Mouse (Mus musculus): Measurements from ENCODE around the gene Rfx5. TPM values are rescaled to one million over a fixed set of nuclear protein-coding genes. Genes with fewer than 3 reads are reported as not detected.
"Not testable (repeated sequence)": the region's sequence is repeated elsewhere in the genome, so short reads cannot be mapped to it uniquely, and the experiment has no call there.

Rfx5 gene
- polyA plus RNA-seq, 1 experiment from 2014 or later = 13.7 TPM

DNA sequence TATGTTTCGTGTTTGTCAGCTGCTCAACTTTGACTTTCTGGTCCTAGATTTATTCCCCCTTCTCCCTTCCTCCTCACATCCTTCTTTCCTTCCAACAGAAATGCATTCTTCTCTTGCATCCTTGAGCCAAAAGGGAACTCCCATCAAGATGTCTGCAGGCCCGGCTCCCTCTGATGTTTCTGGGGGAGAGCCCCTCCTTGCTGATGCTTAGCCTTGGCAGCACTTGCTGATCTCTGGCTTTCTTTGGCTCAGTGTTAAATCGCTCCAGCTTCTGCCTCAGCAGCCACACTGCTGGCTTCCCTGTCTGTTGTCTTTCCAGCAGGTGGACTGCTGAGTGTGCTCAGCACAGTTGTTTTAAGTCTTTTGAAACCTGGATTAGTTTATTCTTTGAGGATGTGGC lies 32.8 kb upstream of the Rfx5 start:
- ATAC-seq (ENCODE audit: insufficient number of reproducible peaks, low FRiP score, low TSS enrichment, low read depth) = no peak
- no peaks in the 10 kb centered on the region for H3K9me3 ChIP-seq (ENCODE audit: control insufficient read depth, low read length)

GRCm38 (mm10) chr3:94922333-94922732 lies 31.5 kb upstream of the Rfx5 start:
- Histone ChIP-seq H3K9me3 (ENCODE audit: control insufficient read depth, low read length) (no peaks in the 10 kb centered on the region), H3K4me1 (ENCODE audit: control insufficient read depth, insufficient read depth, low read length) (no peaks in the 10 kb centered on the region), H3K36me3 (ENCODE audit: control insufficient read depth, insufficient read depth, low read length) (no peaks in the 10 kb centered on the region), H3K27ac (replicated peaks; ENCODE audit: low read depth, low read length) (no peak overlapping the region), H3K9ac (ENCODE audit: low read length) (no peak overlapping the region), H3K4me2 (ENCODE audit: low read depth, severe bottlenecking) (no peak overlapping the region), H3K4me3 (ENCODE audit: low read depth, low read length) (no peak overlapping the region), H3K27me3 (ENCODE audit: control insufficient read depth, insufficient read depth, low read length) (no peaks in the 10 kb centered on the region)
- WGBS = 26% methylated on average over 3 of the region's 3 CpGs
- no peak for DNase-seq (ENCODE audit: low spot score)
- ATAC-seq (ENCODE audit: insufficient number of reproducible peaks, low FRiP score, low TSS enrichment, low read depth) = no peak

More for the DNA sequence above, 32.8 kb upstream of the Rfx5 start:
- WGBS = 38% methylated on average over 3 of the region's 3 CpGs
- no peak overlapping the region for H3K4me2 ChIP-seq (ENCODE audit: low read depth, severe bottlenecking)
- no peaks in the 10 kb centered on the region for H3K36me3 ChIP-seq (ENCODE audit: control insufficient read depth, insufficient read depth, low read length)
- no peaks in the 10 kb centered on the region for H3K4me1 ChIP-seq (ENCODE audit: control insufficient read depth, insufficient read depth, low read length)
- no peak for DNase-seq (ENCODE audit: low spot score)
- no peaks in the 10 kb centered on the region for H3K27me3 ChIP-seq (ENCODE audit: control insufficient read depth, insufficient read depth, low read length)
- H3K27ac ChIP-seq (replicated peaks; ENCODE audit: low read depth, low read length) = no peak overlapping the region
- no peak overlapping the region for H3K9ac ChIP-seq (ENCODE audit: low read length)
- no peak overlapping the region for H3K4me3 ChIP-seq (ENCODE audit: low read depth, low read length)

GRCm38 (mm10) chr3:94924688-94925087 lies 29.2 kb upstream of the Rfx5 start:
- Histone ChIP-seq H3K27ac (replicated peaks; ENCODE audit: low read depth, low read length) (no peak overlapping the region), H3K4me3 (ENCODE audit: low read depth, low read length) (no peak overlapping the region), H3K36me3 (ENCODE audit: control insufficient read depth, insufficient read depth, low read length) (no peaks in the 10 kb centered on the region), H3K4me2 (ENCODE audit: low read depth, severe bottlenecking) (no peak overlapping the region), H3K9me3 (ENCODE audit: control insufficient read depth, low read length) (no peaks in the 10 kb centered on the region), H3K27me3 (ENCODE audit: control insufficient read depth, insufficient read depth, low read length) (no peaks in the 10 kb centered on the region), H3K4me1 (ENCODE audit: control insufficient read depth, insufficient read depth, low read length) (no peaks in the 10 kb centered on the region), H3K9ac (ENCODE audit: low read length) (no peak overlapping the region)
- ATAC-seq (ENCODE audit: insufficient number of reproducible peaks, low FRiP score, low TSS enrichment, low read depth) = no peak
- DNase-seq (ENCODE audit: low spot score) = no peak
- 43% methylated on average over 8 of the region's 8 CpGs for WGBS

GRCm38 (mm10) chr3:94926301-94926736 lies 27.6 kb upstream of the Rfx5 start:
- not testable (repeated sequence) for H3K27ac ChIP-seq (replicated peaks; ENCODE audit: low read depth, low read length); H3K4me1 ChIP-seq (ENCODE audit: control insufficient read depth, insufficient read depth, low read length); H3K4me2 ChIP-seq (ENCODE audit: low read depth, severe bottlenecking); H3K36me3 ChIP-seq (ENCODE audit: control insufficient read depth, insufficient read depth, low read length); DNase-seq (ENCODE audit: low spot score); ATAC-seq (ENCODE audit: insufficient number of reproducible peaks, low FRiP score, low TSS enrichment, low read depth); H3K9me3 ChIP-seq (ENCODE audit: control insufficient read depth, low read length); H3K9ac ChIP-seq (ENCODE audit: low read length); H3K27me3 ChIP-seq (ENCODE audit: control insufficient read depth, insufficient read depth, low read length); H3K4me3 ChIP-seq (ENCODE audit: low read depth, low read length)
- WGBS = 54% methylated on average over 4 of the region's 4 CpGs

- not testable (repeated sequence) for ATAC-seq (ENCODE audit: insufficient number of reproducible peaks, low FRiP score, low TSS enrichment, low read depth); H3K4me1 ChIP-seq (ENCODE audit: control insufficient read depth, insufficient read depth, low read length); H3K27ac ChIP-seq (replicated peaks; ENCODE audit: low read depth, low read length); DNase-seq (ENCODE audit: low spot score); H3K9ac ChIP-seq (ENCODE audit: low read length); H3K9me3 ChIP-seq (ENCODE audit: control insufficient read depth, low read length); H3K4me2 ChIP-seq (ENCODE audit: low read depth, severe bottlenecking); H3K4me3 ChIP-seq (ENCODE audit: low read depth, low read length); H3K27me3 ChIP-seq (ENCODE audit: control insufficient read depth, insufficient read depth, low read length); H3K36me3 ChIP-seq (ENCODE audit: control insufficient read depth, insufficient read depth, low read length)
- WGBS = 98% methylated on average over 3 of the region's 4 CpGs
These were observed 24.9 kb upstream of the Rfx5 start for GRCm38 (mm10) chr3:94928979-94929378.

DNA sequence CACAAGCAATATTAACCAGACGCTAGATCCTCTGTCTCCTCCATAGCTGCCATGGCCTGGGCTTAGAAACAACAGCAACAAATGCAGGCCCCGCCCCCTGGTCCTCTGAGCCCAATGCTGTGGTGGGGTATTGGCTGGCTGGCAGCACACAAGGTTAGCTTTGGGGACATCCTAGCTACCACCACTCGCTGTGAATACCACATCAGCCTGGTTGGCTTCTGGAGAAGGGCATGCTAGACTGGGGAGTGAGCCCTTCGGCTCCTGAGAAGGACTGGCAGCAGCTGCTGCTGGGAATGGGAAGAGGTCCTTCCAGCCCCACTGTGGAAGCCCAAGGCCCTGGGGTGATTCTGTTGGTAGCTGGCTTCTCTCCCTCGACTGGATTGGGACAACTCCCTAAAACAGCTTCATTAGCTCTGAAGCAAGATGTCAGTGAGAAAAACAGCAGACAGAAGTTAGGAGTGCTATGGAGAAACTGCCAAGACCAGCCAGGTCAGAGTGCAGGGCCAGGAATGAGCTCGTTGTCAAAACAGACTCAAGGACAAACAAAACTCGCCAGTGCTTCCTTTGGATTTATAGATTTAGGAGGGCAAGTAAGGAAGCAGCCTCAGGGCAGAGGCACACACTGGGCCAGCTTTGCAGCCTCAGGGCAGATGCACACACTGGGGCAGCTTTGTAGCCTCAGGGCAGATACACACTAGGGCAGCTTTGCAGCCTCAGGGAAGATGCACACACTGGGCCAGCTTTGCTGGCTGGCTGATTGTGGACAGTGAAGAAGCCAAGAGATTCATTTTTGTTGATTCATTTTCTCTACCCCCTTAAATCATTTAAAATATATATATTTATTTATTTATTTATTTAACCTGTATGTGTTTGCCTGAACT lies 23.2 kb upstream of the Rfx5 start:
- DNase-seq (ENCODE audit: low spot score) = not testable (repeated sequence)
- WGBS = 26% methylated on average over 7 of the region's 7 CpGs

GRCm38 (mm10) chr3:94931427-94932082 lies 22.3 kb upstream of the Rfx5 start:
- not testable (repeated sequence) for H3K9ac ChIP-seq (ENCODE audit: low read length); H3K4me1 ChIP-seq (ENCODE audit: control insufficient read depth, insufficient read depth, low read length); H3K27ac ChIP-seq (replicated peaks; ENCODE audit: low read depth, low read length); H3K27me3 ChIP-seq (ENCODE audit: control insufficient read depth, insufficient read depth, low read length); H3K4me2 ChIP-seq (ENCODE audit: low read depth, severe bottlenecking); H3K36me3 ChIP-seq (ENCODE audit: control insufficient read depth, insufficient read depth, low read length); ATAC-seq (ENCODE audit: insufficient number of reproducible peaks, low FRiP score, low TSS enrichment, low read depth); DNase-seq (ENCODE audit: low spot score); H3K4me3 ChIP-seq (ENCODE audit: low read depth, low read length); H3K9me3 ChIP-seq (ENCODE audit: control insufficient read depth, low read length)
- 81% methylated on average over 10 of the region's 10 CpGs for WGBS

More for the DNA sequence above, 23.2 kb upstream of the Rfx5 start:
- not testable (repeated sequence) for H3K36me3 ChIP-seq (ENCODE audit: control insufficient read depth, insufficient read depth, low read length); H3K27me3 ChIP-seq (ENCODE audit: control insufficient read depth, insufficient read depth, low read length); H3K4me3 ChIP-seq (ENCODE audit: low read depth, low read length); H3K4me2 ChIP-seq (ENCODE audit: low read depth, severe bottlenecking); H3K9ac ChIP-seq (ENCODE audit: low read length); H3K4me1 ChIP-seq (ENCODE audit: control insufficient read depth, insufficient read depth, low read length); H3K9me3 ChIP-seq (ENCODE audit: control insufficient read depth, low read length); ATAC-seq (ENCODE audit: insufficient number of reproducible peaks, low FRiP score, low TSS enrichment, low read depth); H3K27ac ChIP-seq (replicated peaks; ENCODE audit: low read depth, low read length)

- WGBS = 58% methylated on average over 2 of the region's 2 CpGs
- H3K27me3 ChIP-seq (ENCODE audit: control insufficient read depth, insufficient read depth, low read length) = not testable (repeated sequence)
These were observed 21.6 kb upstream of the Rfx5 start for GRCm38 (mm10) chr3:94932279-94932678.

More at GRCm38 (mm10) chr3:94932279-94932678, 21.6 kb upstream of the Rfx5 start:
- not testable (repeated sequence) for H3K4me3 ChIP-seq (ENCODE audit: low read depth, low read length); H3K9ac ChIP-seq (ENCODE audit: low read length); DNase-seq (ENCODE audit: low spot score); H3K9me3 ChIP-seq (ENCODE audit: control insufficient read depth, low read length); H3K4me2 ChIP-seq (ENCODE audit: low read depth, severe bottlenecking); H3K4me1 ChIP-seq (ENCODE audit: control insufficient read depth, insufficient read depth, low read length); H3K36me3 ChIP-seq (ENCODE audit: control insufficient read depth, insufficient read depth, low read length)
- 0 out of 2 replicates have a peak overlapping the region, but pooled peaks have one; percentile 8 for H3K27ac ChIP-seq (replicated peaks; ENCODE audit: low read depth, low read length)
- 0 out of 2 replicates have a peak, but pooled peaks have one; percentile 10 for ATAC-seq (ENCODE audit: insufficient number of reproducible peaks, low FRiP score, low TSS enrichment, low read depth)
